Mouse (Mus musculus) embryonic facial prominence, embryonic 11.5 days (tissue): ENCODE measurements around the gene Gm10073. TPM values are rescaled to one million over a fixed set of nuclear protein-coding genes. Genes with fewer than 3 reads are reported as not detected.

ENCODE experiments used
- ATAC-seq: fragments of 200-750 bp; cut with Nextera tagmentation; replicated peaks from 2 replicates; pipeline ENCODE4 v1.8.0; 2017; ENCODE audit warnings: low read depth; ENCODE audit not compliant: insufficient number of reproducible peaks, low FRiP score, low TSS enrichment
- DNase-seq: peaks from one replicate; pipeline ENCODE4 v3.0.0-alpha.2; 2015; ENCODE audit warnings: low spot score
- H3K27ac ChIP-seq: fragments of 300-500 bp; sonication (generic); replicated peaks from 2 replicates; pipeline ENCODE4 v1.5.1; 2014; ENCODE audit warnings: mild to moderate bottlenecking, low read depth, low read length, control low read depth
- H3K27me3 ChIP-seq: fragments of 300-500 bp; sonication (generic); 2 replicates; pipeline ENCODE4 v1.6.1; 2014; ENCODE audit warnings: mild to moderate bottlenecking, low read length, moderate library complexity, mixed read lengths; ENCODE audit not compliant: control insufficient read depth, insufficient read depth
- H3K36me3 ChIP-seq: fragments of 300-500 bp; sonication (generic); replicated peaks from 2 replicates; pipeline ENCODE4 v1.6.1; 2014; ENCODE audit warnings: low read depth, mild to moderate bottlenecking, low read length, moderate library complexity, mixed read lengths; ENCODE audit not compliant: control insufficient read depth, insufficient read depth
- H3K4me1 ChIP-seq: fragments of 300-500 bp; sonication (generic); 2 replicates; pipeline ENCODE4 v1.6.1; 2014; ENCODE audit warnings: low read length, mixed read lengths; ENCODE audit not compliant: control insufficient read depth, insufficient read depth
- H3K4me2 ChIP-seq: fragments of 300-500 bp; sonication (generic); 2 replicates; pipeline ENCODE4 v1.6.1; 2014; ENCODE audit warnings: low read depth, mild to moderate bottlenecking, control low read depth, low read length, moderate library complexity
- H3K4me3 ChIP-seq: fragments of 300-500 bp; sonication (generic); 2 replicates; pipeline ENCODE4 v1.5.1; 2014; ENCODE audit warnings: low read depth, low read length, control low read depth
- H3K9ac ChIP-seq: fragments of 300-500 bp; sonication (generic); replicated peaks from 2 replicates; pipeline ENCODE4 v1.6.1; 2014; ENCODE audit warnings: mild to moderate bottlenecking, control low read depth, low read length
- H3K9me3 ChIP-seq: fragments of 300-500 bp; sonication (generic); replicated peaks from 2 replicates; pipeline ENCODE4 v1.6.1; 2016; ENCODE audit warnings: mild to moderate bottlenecking, low read length, inconsistent platforms, mixed read lengths; ENCODE audit not compliant: control insufficient read depth
- WGBS: fragments of 180-500 bp; shearing (Covaris S2); extraction: QIAGEN DNeasy Blood & Tissue Kit; methylation state at CpG from one replicate; pipeline ENCODE4 v1.1.7; 2014; 5-methylcytosine and 5-hydroxymethylcytosine counted together
- polyA plus RNA-seq: library from polyadenylated mRNA; unstranded; fragments of >200 nt; fragmentation: Nextera tagmentation; extraction: Ambion mirVana; gene quantifications from 2 replicates; pipeline ENCODE4 v1.2.1, GENCODE M21; 2014

Gene Gm10073
- polyA plus RNA-seq, 1 experiment from 2014 or later, result 4.7 TPM

- Histone ChIP-seq H3K27ac (no peak overlapping the region), H3K27me3 (no peaks in the 10 kb centered on the region), H3K36me3 (no peaks in the 10 kb centered on the region), H3K9ac (no peak overlapping the region), H3K4me1 (no peaks in the 10 kb centered on the region), H3K9me3 (no peaks in the 10 kb centered on the region), H3K4me2 (no peak overlapping the region), H3K4me3 (no peak overlapping the region)
- no peak; the same call in 1 of the 2 replicates for ATAC-seq
- 46% methylated on average over 8 of the region's 8 CpGs for WGBS
- DNase-seq, result peak; percentile 62
Measured at GRCm38 (mm10) chr8:106543043-106543442, 30.2 kb downstream of the Gm10073 start.

GRCm38 (mm10) chr8:106541002-106541401 lies 32.3 kb downstream of the Gm10073 start:
- ATAC-seq, result no peak
- Histone ChIP-seq H3K9ac (no peak overlapping the region), H3K4me1 (no peaks in the 10 kb centered on the region), H3K36me3 (no peaks in the 10 kb centered on the region), H3K27ac (no peak overlapping the region), H3K4me2 (no peak overlapping the region), H3K4me3 (no peak overlapping the region), H3K27me3 (no peaks in the 10 kb centered on the region), H3K9me3 (no peaks in the 10 kb centered on the region)
- WGBS, result 75% methylated on average over 11 of the region's 11 CpGs
- no peak for DNase-seq

GRCm38 (mm10) chr8:106539193-106539592 lies 34.1 kb downstream of the Gm10073 start:
- Histone ChIP-seq H3K36me3 (no peaks in the 10 kb centered on the region), H3K4me1 (no peaks in the 10 kb centered on the region), H3K27ac (no peak overlapping the region), H3K9ac (no peak overlapping the region), H3K4me2 (no peak overlapping the region), H3K9me3 (no peaks in the 10 kb centered on the region), H3K4me3 (no peak overlapping the region), H3K27me3 (no peaks in the 10 kb centered on the region)
- WGBS, result 49% methylated on average over 5 of the region's 5 CpGs
- DNase-seq (no peak), ATAC-seq (no peak)

GRCm38 (mm10) chr8:106535448-106535847 lies 37.8 kb downstream of the Gm10073 start:
- Histone ChIP-seq H3K9ac (no peak overlapping the region), H3K27ac (no peak overlapping the region), H3K27me3 (no peaks in the 10 kb centered on the region), H3K36me3 (no peaks in the 10 kb centered on the region), H3K4me2 (no peak overlapping the region), H3K4me1 (no peaks in the 10 kb centered on the region), H3K4me3 (no peak overlapping the region), H3K9me3 (no peaks in the 10 kb centered on the region)
- ATAC-seq, result no peak
- no peak for DNase-seq
- 74% methylated on average over 4 of the region's 4 CpGs for WGBS

- H3K9ac ChIP-seq, result no peak overlapping the region
- H3K27me3 ChIP-seq, result no peaks in the 10 kb centered on the region
- ATAC-seq (no peak), DNase-seq (peak; percentile 79)
- no peaks in the 10 kb centered on the region for H3K9me3 ChIP-seq
- H3K4me3 ChIP-seq, result no peak overlapping the region
- 44% methylated on average over 6 of the region's 6 CpGs for WGBS
- no peaks in the 10 kb centered on the region for H3K36me3 ChIP-seq
- no peak overlapping the region for H3K27ac ChIP-seq
- H3K4me2 ChIP-seq, result no peak overlapping the region
- no peaks in the 10 kb centered on the region for H3K4me1 ChIP-seq
Measured at GRCm38 (mm10) chr8:106534449-106534848, 38.8 kb downstream of the Gm10073 start.

- Histone ChIP-seq H3K4me1 (no peaks in the 10 kb centered on the region), H3K27me3 (no peaks in the 10 kb centered on the region), H3K27ac (no peak overlapping the region), H3K36me3 (no peaks in the 10 kb centered on the region), H3K4me3 (no peak overlapping the region), H3K4me2 (no peak overlapping the region), H3K9me3 (no peaks in the 10 kb centered on the region), H3K9ac (no peak overlapping the region)
- DNase-seq, result no peak
- WGBS, result 82% methylated on average over 7 of the region's 7 CpGs
- no peak for ATAC-seq
Measured at GRCm38 (mm10) chr8:106533709-106534108, 39.6 kb downstream of the Gm10073 start.

- H3K27ac ChIP-seq, result no peak overlapping the region
- H3K4me2 ChIP-seq, result no peak overlapping the region
- no peaks in the 10 kb centered on the region for H3K36me3 ChIP-seq
- DNase-seq (peak; percentile 29), ATAC-seq (no peak)
- H3K27me3 ChIP-seq, result no peaks in the 10 kb centered on the region
- H3K4me1 ChIP-seq, result no peaks in the 10 kb centered on the region
- H3K4me3 ChIP-seq, result no peak overlapping the region
- no peak overlapping the region for H3K9ac ChIP-seq
- H3K9me3 ChIP-seq, result no peaks in the 10 kb centered on the region
- WGBS, result 75% methylated on average over 4 of the region's 4 CpGs
Measured at GRCm38 (mm10) chr8:106530566-106530965, 42.7 kb downstream of the Gm10073 start.

GRCm38 (mm10) chr8:106529885-106530482 lies 43.3 kb downstream of the Gm10073 start:
- no peak overlapping the region for H3K4me3 ChIP-seq
- DNase-seq (no peak), ATAC-seq (no peak)
- 94% methylated on average over 10 of the region's 10 CpGs for WGBS
- H3K36me3 ChIP-seq, result no peaks in the 10 kb centered on the region
- H3K9me3 ChIP-seq, result no peaks in the 10 kb centered on the region
- H3K4me1 ChIP-seq, result no peaks in the 10 kb centered on the region
- no peak overlapping the region for H3K4me2 ChIP-seq
- H3K27ac ChIP-seq, result no peak overlapping the region
- no peak overlapping the region for H3K9ac ChIP-seq
- H3K27me3 ChIP-seq, result no peaks in the 10 kb centered on the region
